Mouse (Mus musculus) midbrain, embryonic 16.5 days (tissue): ENCODE results near the gene Gm9833. TPM values are rescaled to one million over a fixed set of nuclear protein-coding genes. Genes with fewer than 3 reads are reported as not detected.

Experiments used
- ATAC-seq: fragments of 200-750 bp; cut with Nextera tagmentation; 2 replicates; pipeline ENCODE4 v1.8.0; 2017; ENCODE audit warnings: moderate TSS enrichment
- H3K27ac ChIP-seq: fragments of 300-500 bp; sonication (generic); 2 replicates; pipeline ENCODE4 v1.5.1; 2014; ENCODE audit warnings: mild to moderate bottlenecking, low read length, mixed read lengths
- H3K27me3 ChIP-seq: fragments of 300-500 bp; sonication (generic); 2 replicates; pipeline ENCODE4 v1.6.1; 2014; ENCODE audit warnings: low read depth, low read length, mixed read lengths; ENCODE audit not compliant: control insufficient read depth, insufficient read depth
- H3K36me3 ChIP-seq: fragments of 300-500 bp; sonication (generic); 2 replicates; pipeline ENCODE4 v1.6.1; 2014; ENCODE audit warnings: mild to moderate bottlenecking, low read length, moderate library complexity, mixed read lengths; ENCODE audit not compliant: control insufficient read depth, insufficient read depth
- H3K4me1 ChIP-seq: fragments of 300-500 bp; sonication (generic); 2 replicates; pipeline ENCODE4 v1.6.1; 2014; ENCODE audit warnings: mild to moderate bottlenecking, low read length, mixed read lengths; ENCODE audit not compliant: control insufficient read depth, insufficient read depth
- H3K4me2 ChIP-seq: fragments of 300-500 bp; sonication (generic); 2 replicates; pipeline ENCODE4 v1.6.1; 2014; ENCODE audit warnings: mild to moderate bottlenecking, low read length, mixed read lengths
- H3K4me3 ChIP-seq: fragments of 300-500 bp; sonication (generic); 2 replicates; pipeline ENCODE4 v1.5.1; 2014; ENCODE audit warnings: low read depth, mild to moderate bottlenecking, low read length, moderate library complexity, mixed read lengths
- H3K9ac ChIP-seq: fragments of 300-500 bp; sonication (generic); 2 replicates; pipeline ENCODE4 v1.6.1; 2014; ENCODE audit warnings: low read depth, low read length, mixed read lengths
- H3K9me3 ChIP-seq: fragments of 300-500 bp; sonication (generic); replicated peaks from 2 replicates; pipeline ENCODE4 v1.6.1; 2014; ENCODE audit warnings: mild to moderate bottlenecking, low read length, mixed read lengths; ENCODE audit not compliant: control insufficient read depth, poor library complexity, severe bottlenecking
- WGBS: fragments of 180-500 bp; shearing (Covaris S2); extraction: QIAGEN DNeasy Blood & Tissue Kit; methylation state at CpG from one replicate; pipeline ENCODE4 v1.1.7; 2014; 5-methylcytosine and 5-hydroxymethylcytosine counted together
- polyA plus RNA-seq: library from polyadenylated mRNA; unstranded; fragments of >200 nt; fragmentation: Nextera tagmentation; extraction: Ambion mirVana; gene quantifications from 2 replicates; pipeline ENCODE4 v1.2.1, GENCODE M21; 2015

The Gm9833 gene
- polyA plus RNA-seq, 1 experiment from 2014 or later = 6.7 TPM

GRCm38 (mm10) chr3:10085396-10086119, 2.4 kb upstream of the Gm9833 start:
- 77% methylated on average over 7 of the region's 7 CpGs for WGBS
- Histone ChIP-seq H3K9ac (no peak overlapping the region), H3K36me3 (no peaks in the 10 kb centered on the region), H3K4me2 (no peak overlapping the region), H3K9me3 (no peaks in the 10 kb centered on the region), H3K4me1 (no peaks in the 10 kb centered on the region), H3K27me3 (no peaks in the 10 kb centered on the region), H3K4me3 (no peak overlapping the region), H3K27ac (no peak overlapping the region)
- no peak for ATAC-seq

- ATAC-seq = no peak
Observed at GRCm38 (mm10) chr3:10087511-10087910, 399 bp upstream of the Gm9833 start.

DNA sequence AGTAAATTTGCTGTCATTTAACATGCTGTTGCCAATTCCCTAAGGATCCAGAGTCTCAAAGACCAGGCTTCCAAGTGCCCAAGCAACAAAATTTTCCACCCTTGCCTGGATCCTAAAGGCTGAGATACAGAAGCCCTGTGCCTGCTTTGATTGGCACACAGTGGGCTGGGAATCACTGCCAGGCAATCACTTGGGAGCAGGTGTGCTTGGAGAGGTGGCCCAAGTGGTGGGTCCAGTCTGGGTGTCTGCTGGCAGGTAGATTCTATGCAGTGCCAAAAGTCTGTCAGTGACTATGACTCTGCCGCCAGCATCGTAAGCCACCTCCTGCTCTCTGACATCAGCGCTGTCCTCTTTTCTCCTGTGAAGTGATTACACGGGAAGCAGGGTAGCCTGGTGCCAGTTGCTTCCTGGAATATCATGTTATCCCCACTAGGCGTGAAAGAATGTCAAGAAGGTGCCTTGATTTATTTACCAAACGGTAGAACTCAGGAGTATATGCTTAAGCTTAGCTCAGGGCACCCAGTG, 3.8 kb downstream of the Gm9833 start:
- no peaks in the 10 kb centered on the region for H3K27me3 ChIP-seq
- no peak overlapping the region for H3K9ac ChIP-seq
- H3K36me3 ChIP-seq = no peaks in the 10 kb centered on the region
- 84% methylated on average over 6 of the region's 6 CpGs for WGBS
- H3K4me2 ChIP-seq = no peak overlapping the region
- no peaks in the 10 kb centered on the region for H3K9me3 ChIP-seq
- H3K27ac ChIP-seq = no peak overlapping the region
- no peak overlapping the region for H3K4me3 ChIP-seq
- ATAC-seq = no peak
- no peaks in the 10 kb centered on the region for H3K4me1 ChIP-seq

More at GRCm38 (mm10) chr3:10087511-10087910, 399 bp upstream of the Gm9833 start:
- 91% methylated on average over 8 of the region's 8 CpGs for WGBS
- no peak overlapping the region for H3K4me2 ChIP-seq
- no peaks in the 10 kb centered on the region for H3K36me3 ChIP-seq
- H3K4me1 ChIP-seq = no peaks in the 10 kb centered on the region
- H3K27me3 ChIP-seq = no peaks in the 10 kb centered on the region
- no peaks in the 10 kb centered on the region for H3K9me3 ChIP-seq
- no peak overlapping the region for H3K9ac ChIP-seq
- no peak overlapping the region for H3K27ac ChIP-seq
- H3K4me3 ChIP-seq = no peak overlapping the region

DNA sequence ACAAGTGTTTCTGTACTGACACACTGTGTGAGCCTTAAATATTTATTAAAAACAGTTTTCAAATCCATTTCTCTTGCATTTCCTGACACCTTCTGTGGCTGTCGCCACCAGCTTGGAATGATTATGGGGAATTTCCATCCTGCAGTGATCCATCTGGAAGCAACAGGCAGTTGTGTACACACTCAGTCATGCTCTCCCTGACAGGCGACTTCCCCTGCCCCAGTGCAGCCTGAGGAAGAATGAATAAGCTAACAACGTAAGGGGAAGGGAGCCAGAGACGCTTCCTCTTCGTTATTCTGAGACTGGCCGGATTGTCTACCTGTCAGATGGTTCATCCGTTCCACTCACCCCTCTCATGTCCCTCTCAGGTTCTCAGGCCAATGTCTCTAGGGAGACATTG, 4.6 kb downstream of the Gm9833 start:
- H3K27ac ChIP-seq = no peak overlapping the region
- H3K9ac ChIP-seq = no peak overlapping the region
- no peak for ATAC-seq
- H3K4me1 ChIP-seq = no peaks in the 10 kb centered on the region
- 72% methylated on average over 7 of the region's 7 CpGs for WGBS
- H3K36me3 ChIP-seq = no peaks in the 10 kb centered on the region
- no peak overlapping the region for H3K4me2 ChIP-seq
- H3K9me3 ChIP-seq = no peaks in the 10 kb centered on the region
- no peak overlapping the region for H3K4me3 ChIP-seq
- no peaks in the 10 kb centered on the region for H3K27me3 ChIP-seq

- Histone ChIP-seq H3K9ac (no peak overlapping the region), H3K27me3 (no peaks in the 10 kb centered on the region), H3K36me3 (no peaks in the 10 kb centered on the region), H3K4me2 (no peak overlapping the region), H3K4me1 (no peaks in the 10 kb centered on the region), H3K4me3 (no peak overlapping the region), H3K27ac (no peak overlapping the region), H3K9me3 (no peaks in the 10 kb centered on the region)
- no peak for ATAC-seq
- WGBS = 83% methylated on average over 6 of the region's 6 CpGs
Observed at GRCm38 (mm10) chr3:10092914-10093313, 5.0 kb downstream of the Gm9833 start.

- Histone ChIP-seq H3K27me3 (no peaks in the 10 kb centered on the region), H3K36me3 (no peaks in the 10 kb centered on the region), H3K4me3 (no peak overlapping the region), H3K9me3 (no peaks in the 10 kb centered on the region), H3K4me1 (no peaks in the 10 kb centered on the region), H3K27ac (no peak overlapping the region), H3K9ac (no peak overlapping the region), H3K4me2 (no peak overlapping the region)
- no peak for ATAC-seq
- 85% methylated on average over 2 of the region's 2 CpGs for WGBS
Observed at GRCm38 (mm10) chr3:10095076-10095622, 7.2 kb downstream of the Gm9833 start.

DNA sequence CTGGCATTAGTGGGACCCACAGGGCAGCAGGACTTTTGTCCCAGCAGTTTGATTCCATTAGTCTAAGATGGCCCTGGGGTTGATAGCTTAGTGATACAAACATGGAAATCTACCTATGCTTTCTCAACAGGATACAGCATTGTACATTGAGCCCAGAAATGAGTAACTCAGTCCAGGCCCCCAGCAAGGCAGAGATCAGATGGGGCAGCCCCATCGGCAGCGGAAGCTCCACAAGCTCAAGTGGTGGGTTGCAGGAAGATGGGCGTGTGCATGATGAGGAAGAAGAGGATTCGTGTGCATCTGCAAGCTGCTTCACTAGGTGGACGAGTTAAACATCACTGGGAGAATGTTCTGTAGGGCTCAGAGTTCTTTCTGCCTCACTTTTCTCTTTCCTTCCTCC, 11.8 kb downstream of the Gm9833 start:
- no peaks in the 10 kb centered on the region for H3K4me1 ChIP-seq
- no peak overlapping the region for H3K4me2 ChIP-seq
- no peak overlapping the region for H3K4me3 ChIP-seq
- no peak overlapping the region for H3K9ac ChIP-seq
- no peaks in the 10 kb centered on the region for H3K9me3 ChIP-seq
- no peaks in the 10 kb centered on the region for H3K27me3 ChIP-seq
- WGBS = 94% methylated on average over 5 of the region's 5 CpGs
- no peak for ATAC-seq
- no peak overlapping the region for H3K27ac ChIP-seq
- no peaks in the 10 kb centered on the region for H3K36me3 ChIP-seq

- Histone ChIP-seq H3K9ac (no peak overlapping the region), H3K36me3 (no peaks in the 10 kb centered on the region), H3K4me3 (no peak overlapping the region), H3K9me3 (no peaks in the 10 kb centered on the region), H3K27ac (no peak overlapping the region), H3K4me1 (no peaks in the 10 kb centered on the region; the same call in 1 of the 2 replicates), H3K27me3 (no peaks in the 10 kb centered on the region), H3K4me2 (no peak overlapping the region)
- ATAC-seq = no peak
- 88% methylated on average over 2 of the region's 2 CpGs for WGBS
Observed at GRCm38 (mm10) chr3:10111570-10111969, 23.7 kb downstream of the Gm9833 start.

DNA sequence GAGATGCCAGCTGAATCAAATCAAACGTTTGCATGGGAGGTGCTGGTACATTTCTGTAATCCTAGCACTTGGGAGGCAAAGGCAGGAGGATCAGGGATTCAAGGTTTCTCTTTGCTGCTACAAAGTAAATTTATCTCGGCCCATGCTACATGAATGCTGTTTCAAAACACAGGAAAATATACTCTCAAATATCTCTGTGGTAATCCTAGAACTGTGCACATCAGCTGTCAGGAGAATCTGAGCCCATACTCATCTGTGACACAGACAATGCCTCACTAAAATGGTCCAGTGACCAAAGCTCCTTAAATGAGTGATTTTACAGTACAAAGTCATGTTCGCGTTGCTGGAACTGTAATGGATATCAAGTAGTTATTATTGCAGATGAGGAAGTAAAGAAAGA, 24.3 kb downstream of the Gm9833 start:
- Histone ChIP-seq H3K9ac (no peak overlapping the region), H3K27ac (no peak overlapping the region), H3K4me2 (no peak overlapping the region), H3K36me3 (no peaks in the 10 kb centered on the region), H3K4me3 (no peak overlapping the region), H3K27me3 (no peaks in the 10 kb centered on the region), H3K9me3 (no peaks in the 10 kb centered on the region), H3K4me1 (no peaks in the 10 kb centered on the region; the same call in 1 of the 2 replicates)
- ATAC-seq = no peak
- 80% methylated on average over 4 of the region's 4 CpGs for WGBS
